Mouse (Mus musculus): Measurements from ENCODE around the gene Cep112. TPM values are rescaled to one million over a fixed set of nuclear protein-coding genes. Genes with fewer than 3 reads are reported as not detected.

Gene Cep112
- polyA plus RNA-seq, 1 experiment: not detected

DNA sequence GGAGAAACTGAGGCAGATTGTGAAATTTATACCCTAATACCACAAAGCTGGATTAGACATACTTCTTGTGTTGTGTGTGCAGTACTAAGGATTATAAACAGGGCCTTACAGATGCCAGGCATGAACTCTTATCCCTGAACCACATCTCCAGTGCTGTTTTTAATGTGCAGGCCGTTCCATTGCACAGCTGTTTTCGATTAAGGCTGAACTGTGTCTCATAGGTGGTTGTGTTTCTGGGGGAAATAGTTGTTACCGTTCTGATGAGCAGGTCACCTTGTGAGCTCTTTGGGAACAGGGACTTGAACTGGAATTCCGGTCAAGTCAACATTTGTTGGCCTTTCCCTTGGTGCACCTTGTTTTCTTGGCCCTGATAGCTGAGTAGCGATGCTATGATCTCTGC lies 456.7 kb downstream of the Cep112 start:
- Histone ChIP-seq H3K36me3 (ENCODE audit: control insufficient read depth) (no peaks in the 10 kb centered on the region), H3K27me3 (ENCODE audit: control insufficient read depth) (no peaks in the 10 kb centered on the region), H3K9me3 (ENCODE audit: control insufficient read depth, low read length) (no peaks in the 10 kb centered on the region), H3K4me3 (replicated peaks) (no peak overlapping the region), H3K4me1 (ENCODE audit: control insufficient read depth) (no peaks in the 10 kb centered on the region)
- no peak for TF ChIP-seq TAL1 (IDR thresholded peaks at IDR 0.05; ENCODE audit: low read length)
- no peak for TF ChIP-seq GATA1 (IDR thresholded peaks at IDR 0.05; ENCODE audit: low read length)

DNA sequence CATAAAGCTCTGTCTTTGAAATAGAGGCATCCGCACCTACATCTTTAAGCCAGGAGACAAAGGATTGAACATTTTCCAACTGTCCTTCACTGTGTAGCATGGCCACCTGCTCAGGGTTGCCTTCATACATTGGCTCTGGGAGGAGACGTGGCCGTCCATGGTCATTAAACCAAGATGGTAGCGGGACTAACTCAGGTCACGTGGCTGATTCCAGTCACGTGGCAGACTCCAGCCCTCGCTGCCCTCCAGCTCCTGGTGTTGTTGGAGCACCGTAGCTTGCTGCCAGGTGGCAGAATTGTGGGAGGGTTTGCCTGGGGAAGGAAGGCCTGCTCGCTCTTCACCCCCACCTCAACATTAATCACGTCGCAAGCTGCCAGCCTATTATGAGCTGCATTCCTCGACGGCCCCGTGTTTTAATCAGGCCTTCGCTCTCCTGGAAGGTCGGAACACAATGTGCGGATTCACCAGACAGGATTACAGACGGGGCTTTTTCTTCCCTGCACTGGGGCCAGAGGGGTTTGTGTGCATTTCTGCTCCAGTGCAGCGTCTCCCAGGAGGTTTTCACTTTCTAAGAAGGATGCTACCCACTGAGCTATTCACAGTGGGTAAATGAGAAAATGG lies 460.4 kb downstream of the Cep112 start:
- Histone ChIP-seq H3K4me1 (ENCODE audit: control insufficient read depth) (no peaks in the 10 kb centered on the region), H3K36me3 (ENCODE audit: control insufficient read depth) (no peaks in the 10 kb centered on the region), H3K9me3 (ENCODE audit: control insufficient read depth, low read length) (no peaks in the 10 kb centered on the region), H3K4me3 (replicated peaks) (no peak overlapping the region), H3K27me3 (ENCODE audit: control insufficient read depth) (peaks cover 2% of the 10 kb centered on the region)
- TF ChIP-seq TAL1 (IDR thresholded peaks at IDR 0.05; ENCODE audit: low read length): no peak
- no peak for TF ChIP-seq GATA1 (IDR thresholded peaks at IDR 0.05; ENCODE audit: low read length)

DNA sequence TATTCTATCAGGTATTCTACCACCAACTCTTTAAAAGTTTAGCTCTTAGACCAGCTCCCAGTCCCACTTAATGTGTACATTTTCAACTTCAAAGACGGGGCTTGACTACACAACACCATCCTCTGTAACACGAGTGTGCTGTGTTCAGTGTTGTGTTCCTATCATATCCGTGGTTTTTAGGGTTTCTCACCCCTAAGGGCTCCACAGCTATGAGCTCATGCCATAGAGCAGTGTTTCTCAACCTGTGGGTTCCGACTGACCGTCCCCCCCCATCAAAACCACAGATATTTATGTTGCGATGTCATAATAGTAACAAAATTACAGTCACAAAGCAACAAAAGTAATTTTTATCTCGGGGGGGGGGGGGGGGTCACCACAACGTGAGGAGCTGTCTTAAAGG lies 461.1 kb downstream of the Cep112 start:
- Histone ChIP-seq H3K4me3 (replicated peaks) (no peak overlapping the region), H3K4me1 (ENCODE audit: control insufficient read depth) (no peaks in the 10 kb centered on the region), H3K9me3 (ENCODE audit: control insufficient read depth, low read length) (no peaks in the 10 kb centered on the region), H3K27me3 (ENCODE audit: control insufficient read depth) (peaks cover 3% of the 10 kb centered on the region), H3K36me3 (ENCODE audit: control insufficient read depth) (no peaks in the 10 kb centered on the region)
- TF ChIP-seq GATA1 (IDR thresholded peaks at IDR 0.05; ENCODE audit: low read length) (no peak), TAL1 (IDR thresholded peaks at IDR 0.05; ENCODE audit: low read length) (no peak)

DNA sequence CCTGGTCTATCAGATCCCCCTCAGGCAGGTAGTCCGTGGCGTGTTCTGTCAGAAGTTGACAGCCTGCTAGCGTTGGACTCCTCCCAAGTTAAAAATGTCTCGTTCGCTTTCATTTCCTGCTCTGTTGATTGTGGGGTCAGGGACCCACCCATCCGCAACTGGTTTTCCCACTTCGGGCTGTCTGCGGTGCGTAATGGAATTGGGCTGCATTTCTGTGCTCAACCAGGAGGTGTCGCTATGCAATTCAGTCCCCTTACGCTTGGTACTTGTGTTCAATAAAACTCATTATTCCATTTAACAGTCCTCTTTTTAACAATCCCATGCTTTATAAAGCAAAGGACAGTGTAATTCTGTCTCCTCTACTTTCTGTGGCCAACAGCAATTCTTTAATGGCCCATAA lies 464.1 kb downstream of the Cep112 start:
- TF ChIP-seq TAL1 (IDR thresholded peaks at IDR 0.05; ENCODE audit: low read length) (no peak), GATA1 (IDR thresholded peaks at IDR 0.05; ENCODE audit: low read length) (no peak)
- peaks cover 24% of the 10 kb centered on the region for H3K27me3 ChIP-seq (ENCODE audit: control insufficient read depth)
- H3K4me3 ChIP-seq (replicated peaks): no peak overlapping the region
- no peaks in the 10 kb centered on the region for H3K36me3 ChIP-seq (ENCODE audit: control insufficient read depth)
- H3K9me3 ChIP-seq (ENCODE audit: control insufficient read depth, low read length): no peaks in the 10 kb centered on the region
- H3K4me1 ChIP-seq (ENCODE audit: control insufficient read depth): no peaks in the 10 kb centered on the region

DNA sequence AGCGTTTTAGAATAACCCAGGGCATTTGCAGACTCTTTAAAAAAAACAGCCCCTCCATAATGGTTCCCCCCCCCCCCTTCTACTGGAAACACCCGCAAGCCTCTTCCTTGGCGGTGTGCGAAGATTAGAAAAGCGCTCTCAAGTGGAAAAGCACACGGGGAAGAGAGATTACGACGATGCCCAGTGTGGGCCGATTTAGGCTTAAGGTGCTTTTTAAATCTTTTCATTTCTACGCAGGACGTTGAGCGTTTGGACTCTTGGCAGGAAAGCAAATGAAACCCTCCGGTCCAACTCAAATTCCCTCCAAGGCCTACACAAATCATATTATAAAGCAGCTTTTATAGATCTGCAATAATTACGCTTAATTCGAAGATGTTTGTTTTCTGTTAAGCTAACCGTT lies 465.6 kb downstream of the Cep112 start:
- Histone ChIP-seq H3K36me3 (ENCODE audit: control insufficient read depth) (no peaks in the 10 kb centered on the region), H3K27me3 (ENCODE audit: control insufficient read depth) (peaks cover 24% of the 10 kb centered on the region), H3K4me1 (ENCODE audit: control insufficient read depth) (no peaks in the 10 kb centered on the region), H3K9me3 (ENCODE audit: control insufficient read depth, low read length) (no peaks in the 10 kb centered on the region), H3K4me3 (replicated peaks) (no peak overlapping the region)
- TF ChIP-seq GATA1 (IDR thresholded peaks at IDR 0.05; ENCODE audit: low read length): no peak
- TF ChIP-seq TAL1 (IDR thresholded peaks at IDR 0.05; ENCODE audit: low read length): no peak

DNA sequence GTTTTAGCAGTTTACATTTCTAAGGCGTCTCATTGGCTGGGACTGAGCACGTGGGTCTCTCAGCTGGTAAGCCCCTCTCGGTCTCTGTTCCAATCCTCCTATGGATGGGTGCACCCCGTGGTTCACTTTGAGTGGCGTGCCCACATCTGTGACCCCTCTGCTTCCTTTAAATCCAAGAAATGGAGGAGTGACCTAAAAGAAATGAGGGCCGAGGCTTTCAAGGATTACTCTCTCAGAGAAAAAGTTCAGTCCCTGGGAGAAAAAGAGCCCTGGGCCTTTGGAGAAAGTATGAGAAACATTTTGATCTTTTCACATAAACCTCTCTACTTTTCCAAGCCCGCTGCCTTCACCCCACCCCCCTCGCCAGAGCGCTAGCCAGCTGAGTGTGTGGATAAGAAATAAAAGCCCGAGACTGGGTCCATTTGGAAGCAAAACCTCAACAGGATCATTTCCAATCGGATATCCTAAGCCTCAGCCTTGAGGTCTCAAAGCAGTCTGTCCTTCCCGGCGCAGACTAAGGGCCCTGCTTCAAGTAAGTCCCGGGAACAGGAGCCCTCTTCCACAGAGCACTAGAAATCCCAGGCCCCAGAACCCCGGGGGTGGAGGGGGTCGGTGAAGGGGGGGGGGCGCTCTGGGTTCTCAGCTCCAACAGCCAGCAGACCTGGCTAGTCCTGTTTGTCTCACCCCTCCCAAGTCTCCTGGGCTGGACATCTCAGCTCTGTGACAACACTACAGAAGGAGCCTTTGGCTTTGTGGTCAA lies 466.3 kb downstream of the Cep112 start:
- Histone ChIP-seq H3K36me3 (ENCODE audit: control insufficient read depth) (no peaks in the 10 kb centered on the region), H3K4me1 (ENCODE audit: control insufficient read depth) (no peaks in the 10 kb centered on the region), H3K27me3 (ENCODE audit: control insufficient read depth) (peaks cover 24% of the 10 kb centered on the region), H3K4me3 (replicated peaks) (no peak overlapping the region), H3K9me3 (ENCODE audit: control insufficient read depth, low read length) (no peaks in the 10 kb centered on the region)
- TF ChIP-seq TAL1 (IDR thresholded peaks at IDR 0.05; ENCODE audit: low read length) (no peak), GATA1 (IDR thresholded peaks at IDR 0.05; ENCODE audit: low read length) (no peak)

DNA sequence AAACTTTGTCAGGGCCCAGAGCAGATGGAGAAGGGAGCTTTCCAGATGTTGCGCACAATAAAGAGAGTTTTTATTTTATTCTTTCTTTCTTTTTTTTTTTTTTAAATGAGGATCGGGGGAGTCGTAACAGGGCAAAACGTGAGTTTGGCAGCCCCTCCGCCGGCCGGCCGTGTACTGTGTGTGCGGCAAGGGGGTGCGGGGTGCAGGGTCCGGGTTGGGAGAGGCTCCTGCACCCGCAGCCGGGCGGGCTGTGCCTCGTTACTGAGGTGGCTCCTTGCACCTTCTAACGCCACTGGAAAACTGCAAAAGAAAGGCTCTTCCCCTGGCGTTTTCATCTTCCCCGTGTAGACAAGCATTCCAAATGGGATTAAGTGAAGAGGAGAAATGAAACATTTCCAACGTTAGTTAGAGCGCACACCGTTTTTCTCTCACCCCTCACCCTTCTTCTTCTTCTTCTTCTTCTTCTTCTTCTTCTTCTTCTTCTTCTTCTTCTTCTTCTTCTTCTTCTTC lies 466.9 kb downstream of the Cep112 start:
- no peak for TF ChIP-seq GATA1 (IDR thresholded peaks at IDR 0.05; ENCODE audit: low read length)
- no peak for TF ChIP-seq TAL1 (IDR thresholded peaks at IDR 0.05; ENCODE audit: low read length)
- Histone ChIP-seq H3K4me1 (ENCODE audit: control insufficient read depth) (no peaks in the 10 kb centered on the region), H3K27me3 (ENCODE audit: control insufficient read depth) (peaks cover 24% of the 10 kb centered on the region), H3K36me3 (ENCODE audit: control insufficient read depth) (no peaks in the 10 kb centered on the region), H3K4me3 (replicated peaks) (no peak overlapping the region), H3K9me3 (ENCODE audit: control insufficient read depth, low read length) (no peaks in the 10 kb centered on the region)

DNA sequence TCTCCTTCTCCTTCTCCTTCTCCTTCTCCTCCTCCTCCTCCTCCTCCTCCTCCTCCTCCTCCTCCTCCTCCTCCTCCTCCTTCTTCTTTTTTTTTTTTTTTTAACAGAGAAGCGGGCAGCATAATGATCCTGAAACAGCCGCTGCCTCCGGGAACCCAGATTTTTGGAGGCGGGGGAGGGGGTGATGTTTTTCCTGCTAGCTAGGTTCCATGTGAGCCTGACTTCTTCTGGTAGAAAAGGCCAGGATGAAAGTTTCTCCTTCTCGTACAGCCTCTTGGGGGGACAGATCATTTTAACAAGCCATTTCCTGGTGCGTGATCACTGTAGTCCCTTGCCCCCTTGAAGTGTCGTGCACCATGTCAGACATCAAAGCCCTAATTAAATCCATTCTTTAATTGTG lies 467.4 kb downstream of the Cep112 start:
- peaks cover 24% of the 10 kb centered on the region for H3K27me3 ChIP-seq (ENCODE audit: control insufficient read depth)

DNA sequence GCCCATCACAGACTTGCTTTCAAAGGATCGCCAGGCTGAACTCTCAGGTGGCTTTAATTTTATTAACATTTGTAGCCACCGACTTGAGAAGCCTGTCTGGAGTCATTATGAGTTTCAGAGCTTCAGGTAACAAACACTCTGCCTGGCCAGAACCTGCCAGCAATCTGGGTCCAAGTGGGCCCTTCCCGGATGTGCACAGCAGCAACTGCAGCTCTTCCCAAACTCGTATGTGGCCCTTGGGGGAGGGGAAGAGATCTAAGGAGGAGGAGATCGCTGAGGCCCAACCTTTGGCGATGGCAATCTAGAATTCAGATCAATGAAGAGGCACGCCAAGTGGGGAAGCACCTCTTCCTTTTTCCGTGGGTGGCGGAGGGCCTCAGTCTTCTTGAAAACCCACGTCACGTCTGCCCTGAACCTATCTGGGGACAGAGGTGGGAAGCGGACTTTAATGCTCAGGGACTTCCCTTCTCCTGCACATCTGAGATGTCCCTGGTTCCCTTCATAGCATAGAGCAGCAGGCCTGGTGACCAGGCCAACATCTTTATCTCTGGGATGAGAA lies 468.3 kb downstream of the Cep112 start:
- Histone ChIP-seq H3K9me3 (ENCODE audit: control insufficient read depth, low read length) (no peaks in the 10 kb centered on the region), H3K4me3 (replicated peaks) (no peak overlapping the region), H3K4me1 (ENCODE audit: control insufficient read depth) (no peaks in the 10 kb centered on the region), H3K36me3 (ENCODE audit: control insufficient read depth) (no peaks in the 10 kb centered on the region), H3K27me3 (ENCODE audit: control insufficient read depth) (peaks cover 24% of the 10 kb centered on the region)
- TF ChIP-seq TAL1 (IDR thresholded peaks at IDR 0.05; ENCODE audit: low read length) (no peak), GATA1 (IDR thresholded peaks at IDR 0.05; ENCODE audit: low read length) (no peak)

More for the DNA sequence above, 467.4 kb downstream of the Cep112 start:
- Histone ChIP-seq H3K4me3 (replicated peaks) (no peak overlapping the region), H3K4me1 (ENCODE audit: control insufficient read depth) (no peaks in the 10 kb centered on the region), H3K9me3 (ENCODE audit: control insufficient read depth, low read length) (no peaks in the 10 kb centered on the region), H3K36me3 (ENCODE audit: control insufficient read depth) (no peaks in the 10 kb centered on the region)
- no peak for TF ChIP-seq TAL1 (IDR thresholded peaks at IDR 0.05; ENCODE audit: low read length)
- no peak for TF ChIP-seq GATA1 (IDR thresholded peaks at IDR 0.05; ENCODE audit: low read length)

Data from erythroblast, embryonic 14.5 days (primary cell).